Mouse (Mus musculus) ovary, postnatal 14 days (tissue): Measurements from ENCODE around the gene Camta2.

Experiments used
- DNase-seq: peaks from one replicate; pipeline ENCODE4 v3.0.0; 2022; ENCODE audit warnings: low spot score

Gene Camta2

GRCm38 (mm10) chr11:70663101-70663500, 24.8 kb downstream of the Camta2 start:
- DNase-seq: no peak

GRCm38 (mm10) chr11:70660571-70660970, 27.3 kb downstream of the Camta2 start:
- no peak for DNase-seq

- DNase-seq: no peak
Observed at GRCm38 (mm10) chr11:70658942-70659341, 29.0 kb downstream of the Camta2 start.

GRCm38 (mm10) chr11:70658521-70658920, 29.4 kb downstream of the Camta2 start:
- DNase-seq: no peak

- no peak for DNase-seq
Observed at GRCm38 (mm10) chr11:70657991-70658390, 29.9 kb downstream of the Camta2 start.

- no peak for DNase-seq
Observed at GRCm38 (mm10) chr11:70657573-70657972, 30.3 kb downstream of the Camta2 start.

GRCm38 (mm10) chr11:70656964-70657363, 30.9 kb downstream of the Camta2 start, which contains the start of gene Eno3:
TSS of gene Eno3 (plus strand) at chr11:70657202.
- no peak for DNase-seq

GRCm38 (mm10) chr11:70656456-70656927, 31.4 kb downstream of the Camta2 start:
- DNase-seq: peak; percentile 40

- peak; percentile 57 for DNase-seq
Observed at GRCm38 (mm10) chr11:70655571-70656455, 32.1 kb downstream of the Camta2 start.

GRCm38 (mm10) chr11:70654923-70655570, 32.9 kb downstream of the Camta2 start:
- DNase-seq: peak; percentile 70

GRCm38 (mm10) chr11:70654198-70654922, 33.5 kb downstream of the Camta2 start, which contains the start of gene Pfn1:
TSS of gene Pfn1 (minus strand) at chr11:70654644.
- DNase-seq: peak; percentile 66

- peak; percentile 50 for DNase-seq
Observed at GRCm38 (mm10) chr11:70653345-70654197, 34.3 kb downstream of the Camta2 start.

- DNase-seq: no peak
Observed at GRCm38 (mm10) chr11:70652884-70653344, 35.0 kb downstream of the Camta2 start.

- no peak for DNase-seq
Observed at GRCm38 (mm10) chr11:70652029-70652883, 35.6 kb downstream of the Camta2 start.

GRCm38 (mm10) chr11:70651391-70651790, 36.5 kb downstream of the Camta2 start:
- DNase-seq: no peak

GRCm38 (mm10) chr11:70650322-70651175, 37.4 kb downstream of the Camta2 start:
- no peak for DNase-seq

GRCm38 (mm10) chr11:70649185-70649734, 38.6 kb downstream of the Camta2 start:
- DNase-seq: no peak

- DNase-seq: no peak
Observed at GRCm38 (mm10) chr11:70648512-70648911, 39.4 kb downstream of the Camta2 start.
